Mouse (Mus musculus): ENCODE data around the gene Cpvl. TPM values are rescaled to one million over a fixed set of nuclear protein-coding genes. Genes with fewer than 3 reads are reported as not detected.

Cpvl gene
- polyA plus RNA-seq, 1 experiment from 2014 or later: 0.24 TPM

DNA sequence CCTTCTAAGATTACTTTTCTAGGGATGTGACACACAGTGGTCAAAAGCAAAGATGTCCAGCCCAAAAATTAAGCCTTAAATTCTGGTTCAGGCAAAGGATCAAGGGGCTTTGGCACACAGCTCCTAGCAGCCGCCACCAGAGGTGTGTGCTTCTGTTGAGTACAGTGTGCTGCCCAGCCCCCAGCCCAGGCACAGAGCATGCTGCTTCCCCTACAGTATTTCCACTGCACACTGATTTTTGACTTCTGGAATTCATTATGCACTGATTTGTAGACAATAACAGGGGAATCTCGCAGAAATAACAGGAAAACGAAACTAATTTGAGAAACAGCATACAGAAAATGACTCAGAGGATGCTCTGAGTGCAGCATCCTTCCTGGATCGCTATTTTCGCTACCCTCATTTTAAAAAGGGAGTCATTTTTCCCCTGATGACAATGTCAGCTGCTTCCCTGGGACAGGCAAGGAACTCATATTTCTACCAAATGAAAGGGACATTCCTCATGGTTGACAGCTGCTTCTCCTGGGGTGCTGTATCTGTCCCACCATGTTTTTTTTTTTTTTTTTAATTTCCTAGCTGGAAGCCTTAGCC is 14.5 kb downstream of the Cpvl start:
- WGBS: 70% methylated on average over 5 of the region's 5 CpGs
- no peak overlapping the region for H3K4me2 ChIP-seq (ENCODE audit: low read length)
- no peaks in the 10 kb centered on the region for H3K9me3 ChIP-seq (ENCODE audit: control insufficient read depth, low read length)
- H3K27ac ChIP-seq (ENCODE audit: low read depth, low read length): no peak overlapping the region
- H3K36me3 ChIP-seq (ENCODE audit: control insufficient read depth, insufficient read depth, low read length): no peaks in the 10 kb centered on the region
- H3K4me1 ChIP-seq (ENCODE audit: control insufficient read depth, insufficient read depth, low read depth, low read length): no peaks in the 10 kb centered on the region; the same call in 1 of the 2 replicates
- no peak overlapping the region for H3K9ac ChIP-seq (ENCODE audit: low read depth, low read length)
- no peak for ATAC-seq
- H3K27me3 ChIP-seq (replicated peaks; ENCODE audit: control insufficient read depth, insufficient read depth, low read length): no peaks in the 10 kb centered on the region
- no peak overlapping the region for H3K4me3 ChIP-seq (ENCODE audit: low read length)

DNA sequence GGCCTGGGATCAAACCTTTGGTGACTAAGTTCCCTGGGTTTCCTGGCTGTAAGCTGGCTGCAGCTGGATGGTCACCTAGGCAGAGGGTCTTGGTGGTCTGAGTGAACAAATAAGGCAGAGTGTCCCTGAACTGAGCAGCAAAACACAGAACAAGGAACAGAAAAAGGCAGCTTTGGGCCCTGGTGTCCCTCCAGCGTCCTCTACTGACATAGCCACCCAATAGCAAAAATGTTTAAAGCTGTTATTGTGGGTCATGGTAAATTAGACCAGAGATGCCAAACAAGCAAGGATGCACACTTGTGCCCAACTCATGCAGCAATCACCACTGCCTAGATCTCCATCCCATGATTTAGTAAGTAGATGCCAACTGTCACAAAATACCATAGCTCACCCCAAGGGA is 16.5 kb downstream of the Cpvl start:
- H3K9me3 ChIP-seq (ENCODE audit: control insufficient read depth, low read length): no peaks in the 10 kb centered on the region
- no peak overlapping the region for H3K4me3 ChIP-seq (ENCODE audit: low read length)
- H3K36me3 ChIP-seq (ENCODE audit: control insufficient read depth, insufficient read depth, low read length): no peaks in the 10 kb centered on the region
- H3K4me2 ChIP-seq (ENCODE audit: low read length): no peak overlapping the region
- WGBS: 83% methylated on average over 1 of the region's 1 CpGs
- no peaks in the 10 kb centered on the region for H3K27me3 ChIP-seq (replicated peaks; ENCODE audit: control insufficient read depth, insufficient read depth, low read length)
- ATAC-seq: no peak
- no peaks in the 10 kb centered on the region; the same call in 1 of the 2 replicates for H3K4me1 ChIP-seq (ENCODE audit: control insufficient read depth, insufficient read depth, low read depth, low read length)
- H3K9ac ChIP-seq (ENCODE audit: low read depth, low read length): no peak overlapping the region
- H3K27ac ChIP-seq (ENCODE audit: low read depth, low read length): no peak overlapping the region

DNA sequence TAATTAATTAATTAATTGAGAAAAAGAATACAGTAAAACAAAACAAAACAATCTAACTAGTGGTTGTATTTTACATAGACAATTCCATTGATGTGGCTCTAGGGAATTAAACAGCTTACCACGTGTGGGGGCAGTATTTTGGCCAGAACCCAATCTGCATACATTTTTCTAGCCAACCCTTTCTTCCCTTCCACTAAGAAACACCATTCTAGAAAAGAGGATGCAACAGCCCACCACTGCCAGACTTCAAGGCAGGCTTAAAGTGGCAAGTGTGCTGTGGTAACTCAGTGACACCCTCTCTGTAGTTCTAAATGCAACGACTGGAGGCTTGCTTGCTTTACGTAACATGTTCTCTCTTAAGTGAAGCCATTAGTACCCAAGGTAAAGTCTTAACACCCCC is 18.6 kb downstream of the Cpvl start:
- 61% methylated on average over 3 of the region's 3 CpGs for WGBS

DNA sequence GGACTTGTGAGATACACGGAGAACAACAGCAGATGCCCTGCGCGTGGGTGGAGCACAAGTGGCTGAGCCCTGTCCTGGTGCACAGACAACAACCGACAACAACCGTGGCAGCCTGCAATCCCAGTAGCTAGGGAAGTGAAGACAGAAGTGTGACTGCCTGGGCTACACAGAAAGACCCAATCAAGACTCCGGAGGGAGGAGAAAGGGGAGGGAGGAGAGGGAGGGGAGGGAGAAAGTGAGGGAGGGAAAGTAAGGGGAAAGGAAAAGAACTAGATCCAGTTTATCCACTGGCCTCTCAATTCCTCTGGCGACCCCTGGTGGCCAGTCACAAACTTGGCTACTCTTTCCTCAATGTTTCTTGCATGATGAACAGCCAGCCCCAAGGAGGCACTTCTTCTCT is 20.1 kb downstream of the Cpvl start:
- Histone ChIP-seq H3K9me3 (ENCODE audit: control insufficient read depth, low read length) (no peaks in the 10 kb centered on the region), H3K27me3 (replicated peaks; ENCODE audit: control insufficient read depth, insufficient read depth, low read length) (no peaks in the 10 kb centered on the region), H3K4me2 (ENCODE audit: low read length) (peak overlapping the region; percentile 35), H3K27ac (ENCODE audit: low read depth, low read length) (no peak overlapping the region), H3K36me3 (ENCODE audit: control insufficient read depth, insufficient read depth, low read length) (no peaks in the 10 kb centered on the region), H3K4me3 (ENCODE audit: low read length) (no peak overlapping the region), H3K9ac (ENCODE audit: low read depth, low read length) (no peak overlapping the region), H3K4me1 (ENCODE audit: control insufficient read depth, insufficient read depth, low read depth, low read length) (no peaks in the 10 kb centered on the region; the same call in none of the 2 replicates)
- ATAC-seq: peak; percentile 67; the same call in 1 of the 2 replicates
- 17% methylated on average over 7 of the region's 7 CpGs for WGBS

More for the DNA sequence above, 18.6 kb downstream of the Cpvl start:
- H3K9ac ChIP-seq (ENCODE audit: low read depth, low read length): no peak overlapping the region
- ATAC-seq: no peak
- H3K4me1 ChIP-seq (ENCODE audit: control insufficient read depth, insufficient read depth, low read depth, low read length): no peaks in the 10 kb centered on the region; the same call in 1 of the 2 replicates
- H3K4me3 ChIP-seq (ENCODE audit: low read length): no peak overlapping the region
- H3K27me3 ChIP-seq (replicated peaks; ENCODE audit: control insufficient read depth, insufficient read depth, low read length): no peaks in the 10 kb centered on the region
- no peak overlapping the region for H3K27ac ChIP-seq (ENCODE audit: low read depth, low read length)
- H3K9me3 ChIP-seq (ENCODE audit: control insufficient read depth, low read length): no peaks in the 10 kb centered on the region
- no peaks in the 10 kb centered on the region for H3K36me3 ChIP-seq (ENCODE audit: control insufficient read depth, insufficient read depth, low read length)
- H3K4me2 ChIP-seq (ENCODE audit: low read length): no peak overlapping the region

DNA sequence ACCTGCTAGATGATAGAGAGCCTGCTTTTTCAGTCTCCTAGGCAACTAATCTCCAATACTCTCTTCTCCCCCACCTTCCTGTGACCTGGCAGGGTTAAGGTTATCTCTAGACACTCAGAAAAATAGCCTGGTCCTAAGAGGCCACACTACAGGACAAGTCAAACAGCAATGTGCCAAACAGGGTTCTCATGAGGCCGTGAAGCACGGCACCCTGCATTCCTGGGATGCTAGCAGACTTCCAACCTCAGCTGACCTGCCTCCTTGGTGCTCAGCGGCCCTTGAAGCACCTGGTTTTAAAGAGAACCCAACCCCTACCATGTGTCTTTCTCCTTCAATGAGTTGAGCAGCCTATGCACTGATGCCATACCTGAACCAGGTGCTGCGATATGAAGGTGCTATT is 22.0 kb downstream of the Cpvl start:
- no peaks in the 10 kb centered on the region for H3K9me3 ChIP-seq (ENCODE audit: control insufficient read depth, low read length)
- WGBS: 64% methylated on average over 4 of the region's 4 CpGs
- no peak overlapping the region for H3K27ac ChIP-seq (ENCODE audit: low read depth, low read length)
- H3K4me1 ChIP-seq (ENCODE audit: control insufficient read depth, insufficient read depth, low read depth, low read length): no peaks in the 10 kb centered on the region; the same call in none of the 2 replicates
- no peak overlapping the region for H3K4me2 ChIP-seq (ENCODE audit: low read length)
- no peak overlapping the region for H3K4me3 ChIP-seq (ENCODE audit: low read length)
- no peak for ATAC-seq
- no peaks in the 10 kb centered on the region for H3K36me3 ChIP-seq (ENCODE audit: control insufficient read depth, insufficient read depth, low read length)
- no peak overlapping the region for H3K9ac ChIP-seq (ENCODE audit: low read depth, low read length)
- no peaks in the 10 kb centered on the region for H3K27me3 ChIP-seq (replicated peaks; ENCODE audit: control insufficient read depth, insufficient read depth, low read length)

DNA sequence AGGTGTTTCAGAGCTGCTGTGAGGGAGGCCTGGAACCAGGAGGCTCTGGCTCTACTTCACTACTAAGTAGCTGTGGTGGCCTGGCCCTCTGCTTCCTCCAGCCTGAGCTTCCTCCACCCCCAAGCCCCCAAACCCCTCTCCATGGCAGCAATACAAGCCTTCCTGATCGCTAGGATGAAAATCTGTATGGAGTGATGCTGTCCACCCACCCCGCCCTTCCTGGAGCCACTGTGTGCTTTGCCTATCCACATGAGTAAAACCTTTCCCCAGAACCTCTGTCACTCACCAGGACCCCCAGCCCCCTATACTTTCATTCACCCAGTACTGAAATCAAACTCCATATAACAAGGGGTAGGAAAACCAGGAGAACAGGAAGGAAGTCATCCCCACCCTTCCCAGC is 22.6 kb downstream of the Cpvl start:
- no peak overlapping the region for H3K4me3 ChIP-seq (ENCODE audit: low read length)
- no peaks in the 10 kb centered on the region for H3K27me3 ChIP-seq (replicated peaks; ENCODE audit: control insufficient read depth, insufficient read depth, low read length)
- H3K36me3 ChIP-seq (ENCODE audit: control insufficient read depth, insufficient read depth, low read length): no peaks in the 10 kb centered on the region
- no peaks in the 10 kb centered on the region; the same call in none of the 2 replicates for H3K4me1 ChIP-seq (ENCODE audit: control insufficient read depth, insufficient read depth, low read depth, low read length)
- WGBS: 82% methylated on average over 2 of the region's 2 CpGs
- H3K27ac ChIP-seq (ENCODE audit: low read depth, low read length): no peak overlapping the region
- no peak for ATAC-seq
- H3K9me3 ChIP-seq (ENCODE audit: control insufficient read depth, low read length): no peaks in the 10 kb centered on the region
- H3K4me2 ChIP-seq (ENCODE audit: low read length): no peak overlapping the region
- no peak overlapping the region for H3K9ac ChIP-seq (ENCODE audit: low read depth, low read length)

DNA sequence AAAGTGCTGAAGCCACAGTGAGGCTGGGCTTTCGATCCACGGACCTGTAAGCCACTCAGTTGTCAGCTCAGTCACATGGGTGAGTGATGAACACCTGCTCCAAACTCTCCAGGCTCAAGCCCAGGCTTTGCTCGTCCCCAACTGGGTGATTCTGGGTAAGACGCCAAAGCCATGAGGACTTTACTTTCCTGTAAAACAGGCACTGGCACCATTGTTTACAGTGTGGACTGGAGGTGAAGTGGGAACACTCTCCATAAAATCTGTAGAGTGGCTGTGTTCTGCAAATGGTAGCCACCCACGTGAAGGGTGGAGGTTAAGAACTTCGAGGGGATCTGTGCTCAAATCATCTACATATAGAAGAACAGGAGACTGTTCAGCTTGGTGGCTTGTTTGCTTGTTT is 23.2 kb downstream of the Cpvl start:
- H3K4me3 ChIP-seq (ENCODE audit: low read length): no peak overlapping the region
- WGBS: 81% methylated on average over 6 of the region's 6 CpGs
- H3K36me3 ChIP-seq (ENCODE audit: control insufficient read depth, insufficient read depth, low read length): no peaks in the 10 kb centered on the region
- ATAC-seq: no peak
- no peak overlapping the region for H3K4me2 ChIP-seq (ENCODE audit: low read length)
- no peaks in the 10 kb centered on the region; the same call in none of the 2 replicates for H3K4me1 ChIP-seq (ENCODE audit: control insufficient read depth, insufficient read depth, low read depth, low read length)
- H3K9me3 ChIP-seq (ENCODE audit: control insufficient read depth, low read length): no peaks in the 10 kb centered on the region
- no peaks in the 10 kb centered on the region for H3K27me3 ChIP-seq (replicated peaks; ENCODE audit: control insufficient read depth, insufficient read depth, low read length)
- H3K9ac ChIP-seq (ENCODE audit: low read depth, low read length): no peak overlapping the region
- H3K27ac ChIP-seq (ENCODE audit: low read depth, low read length): no peak overlapping the region

DNA sequence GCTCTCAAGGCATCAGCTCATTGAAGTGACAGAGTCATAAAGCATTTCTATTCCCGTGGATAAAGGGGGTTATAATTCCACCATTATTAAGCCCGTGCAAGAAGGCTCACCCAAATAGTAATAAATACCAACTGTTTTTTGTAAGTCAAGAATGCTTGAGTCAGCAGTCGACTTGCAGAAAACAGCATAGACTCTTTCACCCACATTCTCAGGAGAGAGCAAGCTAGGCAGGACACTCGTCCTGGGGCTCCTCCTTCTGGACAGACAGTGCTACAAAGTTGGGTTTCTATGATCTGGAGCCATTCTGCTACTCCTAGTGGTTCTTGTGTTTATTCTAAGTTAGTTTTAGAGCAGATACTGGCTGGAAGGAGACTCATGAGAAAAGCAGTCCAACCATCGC is 24.4 kb downstream of the Cpvl start:
- no peak for ATAC-seq
- Histone ChIP-seq H3K27ac (ENCODE audit: low read depth, low read length) (no peak overlapping the region), H3K4me2 (ENCODE audit: low read length) (no peak overlapping the region), H3K9ac (ENCODE audit: low read depth, low read length) (no peak overlapping the region), H3K36me3 (ENCODE audit: control insufficient read depth, insufficient read depth, low read length) (no peaks in the 10 kb centered on the region), H3K4me3 (ENCODE audit: low read length) (no peak overlapping the region), H3K27me3 (replicated peaks; ENCODE audit: control insufficient read depth, insufficient read depth, low read length) (no peaks in the 10 kb centered on the region), H3K4me1 (ENCODE audit: control insufficient read depth, insufficient read depth, low read depth, low read length) (no peaks in the 10 kb centered on the region; the same call in none of the 2 replicates), H3K9me3 (ENCODE audit: control insufficient read depth, low read length) (no peaks in the 10 kb centered on the region)
- WGBS: 48% methylated on average over 5 of the region's 5 CpGs

DNA sequence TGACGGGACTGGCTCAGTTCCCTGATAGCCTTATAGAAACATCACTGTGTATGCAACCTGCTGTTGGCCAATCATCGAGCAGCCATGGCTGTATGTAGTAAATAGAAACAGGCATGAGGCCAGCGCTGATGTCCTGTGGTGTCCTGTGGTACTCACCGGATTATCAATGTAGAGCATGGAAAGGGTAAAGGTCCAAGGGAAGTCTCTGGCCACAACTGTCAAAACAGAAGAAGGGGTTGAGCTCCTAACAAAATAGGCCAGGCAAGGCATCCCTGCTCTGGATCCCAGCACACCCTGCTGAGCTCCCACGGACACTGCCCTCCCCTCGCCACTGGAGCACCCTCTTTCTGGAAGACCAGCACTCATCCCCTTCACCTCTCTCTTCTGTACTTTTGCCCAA is 25.1 kb downstream of the Cpvl start:
- ATAC-seq: no peak
- Histone ChIP-seq H3K27me3 (replicated peaks; ENCODE audit: control insufficient read depth, insufficient read depth, low read length) (no peaks in the 10 kb centered on the region), H3K4me3 (ENCODE audit: low read length) (no peak overlapping the region), H3K9me3 (ENCODE audit: control insufficient read depth, low read length) (no peaks in the 10 kb centered on the region), H3K4me2 (ENCODE audit: low read length) (no peak overlapping the region), H3K9ac (ENCODE audit: low read depth, low read length) (no peak overlapping the region), H3K27ac (ENCODE audit: low read depth, low read length) (no peak overlapping the region), H3K4me1 (ENCODE audit: control insufficient read depth, insufficient read depth, low read depth, low read length) (no peaks in the 10 kb centered on the region; the same call in none of the 2 replicates), H3K36me3 (ENCODE audit: control insufficient read depth, insufficient read depth, low read length) (no peaks in the 10 kb centered on the region)
- WGBS: 85% methylated on average over 6 of the region's 6 CpGs

Measured in hindbrain, embryonic 16.5 days (tissue).